Mouse (Mus musculus) adrenal gland, adult 10 weeks (tissue): ENCODE data around the gene Cpne1. TPM values are rescaled to one million over a fixed set of nuclear protein-coding genes. Genes with fewer than 3 reads are reported as not detected.

ENCODE experiments used
- polyA plus RNA-seq: library from polyadenylated mRNA; stranded (reverse); fragments of 350-450 nt; fragmentation: Illumina TruSeq; extraction: RNeasy Lipid Tissue Mini Kit (QIAGEN cat#74804); gene quantifications from one replicate; pipeline ENCODE4 v1.2.3, GENCODE M21; 2014; ENCODE audit warnings: low read depth, low replicate concordance

The Cpne1 gene
- polyA plus RNA-seq = 68.5 TPM

GRCm38 (mm10) chr2:156111358-156112079 is at the start of gene Cpne1, which contains the start of gene Rbm12:
Cpne1 (minus strand) TSS chr2:156111965.
Rbm12 (minus strand) TSS chr2:156111978.

GRCm38 (mm10) chr2:156143953-156144724 is 32.4 kb upstream of the Cpne1 start, which contains the start of the genes Romo1 and Nfs1:
Romo1 (plus strand) TSS chr2:156144039.
Nfs1 (minus strand) TSS chr2:156144186.

DNA sequence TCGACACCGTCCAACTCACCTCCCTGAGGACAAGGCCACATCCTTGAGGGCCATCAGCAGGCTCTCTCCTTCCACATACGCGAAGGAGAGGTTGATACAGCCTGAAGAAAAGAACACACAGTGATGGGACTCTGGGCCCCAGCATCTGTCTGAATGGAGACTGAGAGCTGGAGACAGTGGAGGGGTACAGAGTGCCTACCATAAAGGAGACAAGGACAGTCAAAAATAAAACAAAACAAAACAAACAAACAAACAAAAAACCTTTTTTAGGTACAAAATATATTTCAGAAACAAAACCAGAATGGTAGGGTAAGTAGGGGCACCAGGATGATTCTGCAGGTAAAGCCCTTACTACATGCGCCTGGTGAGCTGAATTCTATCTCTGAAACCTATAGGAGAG is 15.2 kb upstream of the Cpne1 start, which contains the start of gene Gm28036:
TSS of gene Gm28036 (minus strand) at position 101 of the 400 bp plus-strand sequence.

DNA sequence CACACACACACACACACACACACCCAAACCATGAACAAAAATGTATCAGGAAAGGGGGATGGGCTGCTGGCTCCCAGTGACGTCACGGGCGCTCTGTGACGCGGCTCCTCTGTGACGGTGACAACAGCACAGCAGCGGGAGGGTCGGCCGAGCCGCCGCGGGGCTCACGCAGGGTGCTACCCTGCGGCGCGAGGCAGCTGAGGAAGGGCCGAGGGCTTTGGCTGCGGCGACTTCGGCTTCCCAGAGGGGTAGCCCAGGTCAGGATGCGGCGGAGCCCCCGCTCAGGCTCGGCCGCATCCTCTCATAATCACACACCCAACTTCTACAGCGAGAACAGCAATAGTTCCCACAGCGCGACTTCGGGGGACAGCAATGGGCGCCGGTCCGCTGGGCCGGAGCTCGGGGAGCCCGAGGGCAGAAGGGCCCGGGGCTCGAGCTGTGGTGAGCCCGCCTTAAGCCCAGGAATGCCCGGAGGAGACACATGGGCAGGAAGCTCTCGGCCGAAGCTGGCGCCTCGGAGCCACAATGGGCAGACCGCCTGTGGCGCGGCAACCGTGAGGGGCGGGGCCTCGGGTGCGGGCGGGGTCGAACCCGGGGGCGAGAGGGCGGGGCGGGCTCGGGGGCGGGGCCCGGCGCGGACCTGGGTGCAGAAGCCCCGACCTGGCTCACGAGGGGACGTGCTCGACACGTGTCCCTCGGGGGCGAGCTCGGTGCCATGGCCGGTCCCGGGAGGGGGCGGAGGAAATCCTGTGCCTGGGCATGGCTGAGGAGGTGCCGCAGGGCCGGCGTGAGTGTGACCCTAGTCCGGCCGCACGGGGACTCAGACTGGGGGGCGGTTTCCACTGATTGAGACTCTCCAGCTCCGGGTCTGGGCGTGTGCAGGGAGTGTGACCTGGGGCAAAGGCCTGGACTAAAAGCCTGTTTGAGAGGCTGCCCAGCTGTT is 46.4 kb downstream of the Cpne1 start, which contains the start of gene Spag4:
TSS of gene Spag4 (plus strand) at position 77 of the 943 bp plus-strand sequence.

GRCm38 (mm10) chr2:156052816-156053215 is 58.9 kb downstream of the Cpne1 start, which contains the start of gene Fer1l4:
Fer1l4 (minus strand) TSS chr2:156052947.

Other genes starting within 250 kb of the Cpne1 start
- 74.9 TPM for gene Uqcc1, start 181.7 kb downstream of the Cpne1 start, polyA plus RNA-seq
- not detected for gene Gm15557, start 171.2 kb downstream of the Cpne1 start, polyA plus RNA-seq
- not detected for gene Gdf5, start 166.6 kb downstream of the Cpne1 start, polyA plus RNA-seq
- gene Cep250, start 155.5 kb downstream of the Cpne1 start, polyA plus RNA-seq = 1.1 TPM
- gene 6430550D23Rik, start 104.0 kb downstream of the Cpne1 start, polyA plus RNA-seq = 0.64 TPM
- 23.6 TPM for gene Ergic3, start 103.9 kb downstream of the Cpne1 start, polyA plus RNA-seq
- gene Fer1l4, start 59.0 kb downstream of the Cpne1 start, polyA plus RNA-seq = not detected
- gene Spag4, start 46.8 kb downstream of the Cpne1 start, polyA plus RNA-seq = 0.12 TPM
- 20.1 TPM for gene Rbm12, start within 50 bp of the Cpne1 start, polyA plus RNA-seq
- 14.5 TPM for gene Gm28036, start 15.1 kb upstream of the Cpne1 start, polyA plus RNA-seq
- gene Romo1, start 32.1 kb upstream of the Cpne1 start, polyA plus RNA-seq = 9.9 TPM
- 130 TPM for gene Nfs1, start 32.2 kb upstream of the Cpne1 start, polyA plus RNA-seq
- gene Rbm39, start 68.3 kb upstream of the Cpne1 start, polyA plus RNA-seq = 715 TPM
- 50.4 TPM for gene Phf20, start 84.5 kb upstream of the Cpne1 start, polyA plus RNA-seq
- gene Cnbd2, start 200.3 kb upstream of the Cpne1 start, polyA plus RNA-seq = 0.82 TPM
- not detected for gene Scand1, start 200.7 kb upstream of the Cpne1 start, polyA plus RNA-seq